Mouse (Mus musculus): ENCODE measurements at regions not wholly inside any gene's neighbourhood (a gene's known extent, or its start where the extent isn't known, plus 50 kb on each side); places are given as distances from the start of the nearest gene placed in this dataset.

DNA sequence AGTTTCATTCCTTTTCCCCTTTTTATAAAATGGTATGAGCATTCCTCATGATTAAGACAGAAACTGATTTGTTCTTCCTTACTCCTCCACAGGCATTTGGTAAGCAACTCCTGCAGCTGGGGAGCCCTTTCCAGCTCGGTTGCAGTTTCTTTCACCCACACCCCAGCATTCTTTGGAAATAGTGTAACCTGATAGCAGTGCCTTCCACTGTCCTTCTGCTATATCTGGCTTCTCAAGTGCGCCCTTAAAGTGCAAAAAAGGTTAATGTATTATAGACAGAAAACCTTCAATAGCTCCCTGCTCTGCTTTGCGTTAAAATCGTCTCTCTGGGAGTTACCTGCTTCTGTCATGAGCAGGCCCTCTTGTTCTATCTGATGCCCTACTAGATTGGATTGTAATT is 278.0 kb downstream of the Epha7 start:
- no peak overlapping the region for H3K4me2 ChIP-seq (replicated peaks; ENCODE audit: low read depth, low read length)
- H3K9me3 ChIP-seq (ENCODE audit: control insufficient read depth, low read length), result no peaks in the 10 kb centered on the region
- H3K4me3 ChIP-seq (ENCODE audit: low read depth, low read length), result no peak overlapping the region
- H3K27ac ChIP-seq (ENCODE audit: low read depth, low read length), result no peak overlapping the region
- H3K27me3 ChIP-seq (ENCODE audit: control insufficient read depth, insufficient read depth, low read length), result no peaks in the 10 kb centered on the region
- 27% methylated on average over 4 of the region's 4 CpGs for WGBS
- H3K9ac ChIP-seq (ENCODE audit: low read depth, low read length), result no peak overlapping the region
- no peak for DNase-seq (ENCODE audit: low spot score)
- no peaks in the 10 kb centered on the region for H3K4me1 ChIP-seq (replicated peaks; ENCODE audit: control insufficient read depth, insufficient read depth, low read length)
- no peaks in the 10 kb centered on the region for H3K36me3 ChIP-seq (ENCODE audit: control insufficient read depth, insufficient read depth, low read length)
- ATAC-seq (ENCODE audit: low FRiP score), result no peak

GRCm38 (mm10) chr4:29091495-29092211 is 278.7 kb downstream of the Epha7 start:
- H3K4me1 ChIP-seq (replicated peaks; ENCODE audit: control insufficient read depth, insufficient read depth, low read length), result no peaks in the 10 kb centered on the region
- H3K9ac ChIP-seq (ENCODE audit: low read depth, low read length), result no peak overlapping the region
- H3K27me3 ChIP-seq (ENCODE audit: control insufficient read depth, insufficient read depth, low read length), result no peaks in the 10 kb centered on the region
- H3K36me3 ChIP-seq (ENCODE audit: control insufficient read depth, insufficient read depth, low read length), result no peaks in the 10 kb centered on the region
- ATAC-seq (ENCODE audit: low FRiP score) (no peak), DNase-seq (ENCODE audit: low spot score) (no peak)
- H3K9me3 ChIP-seq (ENCODE audit: control insufficient read depth, low read length), result no peaks in the 10 kb centered on the region
- no peak overlapping the region for H3K4me2 ChIP-seq (replicated peaks; ENCODE audit: low read depth, low read length)
- H3K4me3 ChIP-seq (ENCODE audit: low read depth, low read length), result no peak overlapping the region
- WGBS, result 34% methylated on average over 5 of the region's 5 CpGs
- no peak overlapping the region for H3K27ac ChIP-seq (ENCODE audit: low read depth, low read length)

- WGBS, result 63% methylated on average over 2 of the region's 2 CpGs
- no peak overlapping the region for H3K4me2 ChIP-seq (replicated peaks; ENCODE audit: low read depth, low read length)
- H3K27me3 ChIP-seq (ENCODE audit: control insufficient read depth, insufficient read depth, low read length), result no peaks in the 10 kb centered on the region
- no peaks in the 10 kb centered on the region for H3K36me3 ChIP-seq (ENCODE audit: control insufficient read depth, insufficient read depth, low read length)
- no peak overlapping the region for H3K27ac ChIP-seq (ENCODE audit: low read depth, low read length)
- H3K9ac ChIP-seq (ENCODE audit: low read depth, low read length), result no peak overlapping the region
- DNase-seq (ENCODE audit: low spot score) (no peak), ATAC-seq (ENCODE audit: low FRiP score) (no peak)
- H3K4me3 ChIP-seq (ENCODE audit: low read depth, low read length), result no peak overlapping the region
- no peaks in the 10 kb centered on the region for H3K4me1 ChIP-seq (replicated peaks; ENCODE audit: control insufficient read depth, insufficient read depth, low read length)
- H3K9me3 ChIP-seq (ENCODE audit: control insufficient read depth, low read length), result no peaks in the 10 kb centered on the region
These were observed 289.4 kb downstream of the Epha7 start for GRCm38 (mm10) chr4:29102373-29102772.

DNA sequence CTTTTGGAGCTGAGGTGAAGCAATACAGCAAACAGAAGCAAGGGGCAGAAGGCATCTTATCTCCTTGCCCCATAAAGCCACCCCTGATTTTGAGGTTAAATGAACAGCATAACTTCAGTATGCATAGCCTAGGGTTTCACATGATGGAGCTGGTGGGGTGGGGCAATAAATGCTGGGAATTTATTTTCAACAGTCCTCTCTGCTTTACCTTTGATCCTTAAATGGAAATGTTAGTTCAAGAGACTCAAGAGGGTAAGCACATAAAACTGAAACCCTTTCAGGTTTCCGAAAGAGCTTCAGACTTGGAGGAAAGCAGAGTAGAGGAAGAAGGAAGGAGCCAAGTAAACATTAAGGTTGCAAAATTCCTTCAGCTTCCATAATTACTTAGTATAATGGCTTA is 290.5 kb downstream of the Epha7 start:
- H3K4me3 ChIP-seq (ENCODE audit: low read depth, low read length), result no peak overlapping the region
- no peaks in the 10 kb centered on the region for H3K4me1 ChIP-seq (replicated peaks; ENCODE audit: control insufficient read depth, insufficient read depth, low read length)
- no peak overlapping the region for H3K27ac ChIP-seq (ENCODE audit: low read depth, low read length)
- H3K36me3 ChIP-seq (ENCODE audit: control insufficient read depth, insufficient read depth, low read length), result no peaks in the 10 kb centered on the region
- no peak for ATAC-seq (ENCODE audit: low FRiP score)
- no peak overlapping the region for H3K9ac ChIP-seq (ENCODE audit: low read depth, low read length)
- H3K27me3 ChIP-seq (ENCODE audit: control insufficient read depth, insufficient read depth, low read length), result no peaks in the 10 kb centered on the region
- DNase-seq (ENCODE audit: low spot score), result no peak
- H3K9me3 ChIP-seq (ENCODE audit: control insufficient read depth, low read length), result no peaks in the 10 kb centered on the region
- 82% methylated on average over 1 of the region's 1 CpGs for WGBS
- no peak overlapping the region for H3K4me2 ChIP-seq (replicated peaks; ENCODE audit: low read depth, low read length)

- 80% methylated on average over 2 of the region's 2 CpGs for WGBS
- H3K27me3 ChIP-seq (ENCODE audit: control insufficient read depth, insufficient read depth, low read length), result no peaks in the 10 kb centered on the region
- H3K36me3 ChIP-seq (ENCODE audit: control insufficient read depth, insufficient read depth, low read length), result no peaks in the 10 kb centered on the region
- DNase-seq (ENCODE audit: low spot score), result no peak
- no peaks in the 10 kb centered on the region for H3K4me1 ChIP-seq (replicated peaks; ENCODE audit: control insufficient read depth, insufficient read depth, low read length)
- H3K9ac ChIP-seq (ENCODE audit: low read depth, low read length), result no peak overlapping the region
- no peak overlapping the region for H3K4me2 ChIP-seq (replicated peaks; ENCODE audit: low read depth, low read length)
- no peaks in the 10 kb centered on the region for H3K9me3 ChIP-seq (ENCODE audit: control insufficient read depth, low read length)
- H3K27ac ChIP-seq (ENCODE audit: low read depth, low read length), result no peak overlapping the region
- H3K4me3 ChIP-seq (ENCODE audit: low read depth, low read length), result no peak overlapping the region
- no peak for ATAC-seq (ENCODE audit: low FRiP score)
These were observed 299.6 kb downstream of the Epha7 start for GRCm38 (mm10) chr4:29112552-29112951.

- 89% methylated on average over 4 of the region's 4 CpGs for WGBS
- ATAC-seq (ENCODE audit: low FRiP score), result no peak
These were observed 304.1 kb downstream of the Epha7 start for GRCm38 (mm10) chr4:29117025-29117424.

GRCm38 (mm10) chr4:29117926-29118325 is 305.0 kb downstream of the Epha7 start:
- no peak overlapping the region for H3K9ac ChIP-seq (ENCODE audit: low read depth, low read length)
- ATAC-seq (ENCODE audit: low FRiP score) (no peak), DNase-seq (ENCODE audit: low spot score) (no peak)
- no peaks in the 10 kb centered on the region for H3K27me3 ChIP-seq (ENCODE audit: control insufficient read depth, insufficient read depth, low read length)
- H3K4me2 ChIP-seq (replicated peaks; ENCODE audit: low read depth, low read length), result no peak overlapping the region
- no peaks in the 10 kb centered on the region for H3K36me3 ChIP-seq (ENCODE audit: control insufficient read depth, insufficient read depth, low read length)
- WGBS, result 77% methylated on average over 9 of the region's 9 CpGs
- no peaks in the 10 kb centered on the region for H3K4me1 ChIP-seq (replicated peaks; ENCODE audit: control insufficient read depth, insufficient read depth, low read length)
- H3K9me3 ChIP-seq (ENCODE audit: control insufficient read depth, low read length), result no peaks in the 10 kb centered on the region
- H3K4me3 ChIP-seq (ENCODE audit: low read depth, low read length), result no peak overlapping the region
- H3K27ac ChIP-seq (ENCODE audit: low read depth, low read length), result no peak overlapping the region

More at GRCm38 (mm10) chr4:29117025-29117424, 304.1 kb downstream of the Epha7 start:
- Histone ChIP-seq H3K36me3 (ENCODE audit: control insufficient read depth, insufficient read depth, low read length) (no peaks in the 10 kb centered on the region), H3K9me3 (ENCODE audit: control insufficient read depth, low read length) (no peaks in the 10 kb centered on the region), H3K4me2 (replicated peaks; ENCODE audit: low read depth, low read length) (no peak overlapping the region), H3K4me1 (replicated peaks; ENCODE audit: control insufficient read depth, insufficient read depth, low read length) (no peaks in the 10 kb centered on the region), H3K27me3 (ENCODE audit: control insufficient read depth, insufficient read depth, low read length) (no peaks in the 10 kb centered on the region), H3K4me3 (ENCODE audit: low read depth, low read length) (no peak overlapping the region), H3K27ac (ENCODE audit: low read depth, low read length) (no peak overlapping the region), H3K9ac (ENCODE audit: low read depth, low read length) (no peak overlapping the region)
- no peak for DNase-seq (ENCODE audit: low spot score)

DNA sequence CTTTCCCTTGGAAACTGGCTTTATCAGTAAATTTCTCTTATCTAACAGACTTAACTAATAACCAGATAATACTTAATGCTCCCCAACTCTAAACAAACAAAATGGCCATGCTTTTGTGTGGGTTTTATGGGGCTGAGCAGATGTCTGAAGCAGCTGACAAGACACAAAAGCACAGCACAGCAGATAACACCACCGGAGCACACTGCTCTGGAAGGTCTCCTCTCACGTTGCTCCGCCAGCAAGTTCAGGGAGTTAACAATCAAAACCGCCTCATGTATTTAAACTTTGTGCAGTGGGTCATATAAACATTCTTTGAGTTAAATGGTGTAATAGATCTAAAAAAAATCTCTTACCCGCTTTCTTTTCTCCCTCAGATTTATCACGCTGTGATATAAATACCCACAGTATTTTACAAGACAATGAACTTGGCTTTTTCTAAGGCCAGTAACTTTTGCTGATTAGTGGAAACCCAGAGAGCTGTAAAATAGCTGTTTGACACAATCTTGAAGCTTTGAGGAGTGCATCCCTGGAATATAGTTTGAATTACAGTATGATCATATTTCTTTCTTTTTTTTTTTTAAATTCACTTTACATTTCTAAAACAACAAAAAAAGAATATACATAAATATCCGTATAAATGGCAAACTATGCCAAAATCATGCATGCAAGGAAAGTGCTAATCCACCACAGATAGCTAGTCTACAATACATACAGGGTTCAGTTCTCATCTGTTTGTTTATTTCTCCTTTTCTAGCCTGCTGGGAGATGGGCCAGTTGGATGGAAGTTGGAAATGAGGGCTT is 305.9 kb downstream of the Epha7 start:
- H3K4me3 ChIP-seq (ENCODE audit: low read depth, low read length), result no peak overlapping the region
- no peaks in the 10 kb centered on the region for H3K4me1 ChIP-seq (replicated peaks; ENCODE audit: control insufficient read depth, insufficient read depth, low read length)
- no peak overlapping the region for H3K4me2 ChIP-seq (replicated peaks; ENCODE audit: low read depth, low read length)
- peak; percentile 9 for DNase-seq (ENCODE audit: low spot score)
- H3K27me3 ChIP-seq (ENCODE audit: control insufficient read depth, insufficient read depth, low read length), result no peaks in the 10 kb centered on the region
- H3K27ac ChIP-seq (ENCODE audit: low read depth, low read length), result no peak overlapping the region
- H3K36me3 ChIP-seq (ENCODE audit: control insufficient read depth, insufficient read depth, low read length), result no peaks in the 10 kb centered on the region
- no peak for ATAC-seq (ENCODE audit: low FRiP score)
- no peak overlapping the region for H3K9ac ChIP-seq (ENCODE audit: low read depth, low read length)
- WGBS, result 36% methylated on average over 7 of the region's 7 CpGs
- H3K9me3 ChIP-seq (ENCODE audit: control insufficient read depth, low read length), result no peaks in the 10 kb centered on the region

Data from hindbrain, embryonic 11.5 days (tissue).